Mouse (Mus musculus) kidney, postnatal 4 days (tissue): ENCODE measurements around the gene Timp2.
"Not testable (repeated sequence)": the region's sequence is repeated elsewhere in the genome, so short reads cannot be mapped to it uniquely, and the experiment has no call there.

ENCODE experiments used
- DNase-seq, 2 experiments: peaks; one replicate each; pipeline ENCODE4 v3.0.0; 2021; ENCODE audit warnings: mixed read lengths in 2 of 2

The Timp2 gene

GRCm38 (mm10) chr11:118355640-118356039 is at the start of gene Timp2:
Gene Timp2 (minus strand): TSS chr11:118355740.
- no peak for DNase-seq

DNA sequence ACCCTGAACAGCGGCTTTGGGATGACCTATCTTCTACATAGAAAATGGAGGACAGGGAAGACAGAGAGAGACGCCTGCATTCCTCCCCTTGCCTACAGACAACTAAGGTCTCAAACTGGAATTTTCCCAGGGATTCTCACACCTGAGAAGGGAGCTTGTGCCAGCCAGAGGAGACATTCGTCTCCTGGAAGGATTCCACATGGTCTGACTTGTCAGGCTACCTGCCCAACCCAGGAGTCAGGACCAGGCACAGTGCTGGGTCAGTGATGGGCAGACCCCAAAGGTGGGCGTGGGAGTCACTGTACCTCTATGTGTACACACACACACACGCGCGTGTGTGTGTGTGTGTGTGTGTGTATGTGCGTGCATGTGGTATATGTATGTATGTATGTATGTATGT is 49.8 kb upstream of the Timp2 start:
- DNase-seq, result peak; percentile 1 to 4

- peak; percentile 4 to 23 for DNase-seq
Observed at GRCm38 (mm10) chr11:118403951-118404899, 48.7 kb upstream of the Timp2 start.

GRCm38 (mm10) chr11:118403183-118403582 is 47.6 kb upstream of the Timp2 start:
- peak in 1 of 2 experiments; percentile 0 for DNase-seq

DNA sequence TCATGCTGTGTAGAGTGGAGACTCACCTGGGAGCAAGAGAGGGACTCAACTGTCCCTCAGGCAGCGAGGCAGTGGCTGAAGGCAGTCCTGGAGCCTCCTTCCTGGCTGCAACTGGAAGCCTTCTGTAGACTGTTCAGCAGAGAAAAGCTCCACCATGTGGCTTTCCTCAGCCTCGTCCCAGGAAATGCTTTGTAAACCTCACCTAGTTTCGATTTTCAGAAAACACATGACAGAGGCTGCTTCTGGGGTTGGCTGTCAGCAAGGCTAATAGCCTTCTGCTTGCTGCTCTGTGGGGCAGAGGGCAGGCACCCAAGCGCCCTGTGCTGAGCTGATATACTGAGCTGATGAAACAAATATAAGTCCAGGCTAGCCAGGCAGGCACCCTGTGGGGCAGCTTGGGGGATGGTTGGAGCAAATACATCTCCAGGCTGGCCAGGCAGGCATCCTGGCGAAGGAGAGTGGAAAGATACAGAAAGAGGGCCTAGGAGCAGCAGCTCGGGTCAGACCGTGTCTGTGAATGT is 46.3 kb upstream of the Timp2 start, which contains the start of gene Lgals3bp:
Gene Lgals3bp, minus strand, starts transcription at position 333 of the 521 bp plus-strand sequence.
- DNase-seq, result peak; percentile 72 to 82

GRCm38 (mm10) chr11:118401195-118401594 is 45.7 kb upstream of the Timp2 start:
- DNase-seq, result peak in 1 of 2 experiments; percentile 8

DNA sequence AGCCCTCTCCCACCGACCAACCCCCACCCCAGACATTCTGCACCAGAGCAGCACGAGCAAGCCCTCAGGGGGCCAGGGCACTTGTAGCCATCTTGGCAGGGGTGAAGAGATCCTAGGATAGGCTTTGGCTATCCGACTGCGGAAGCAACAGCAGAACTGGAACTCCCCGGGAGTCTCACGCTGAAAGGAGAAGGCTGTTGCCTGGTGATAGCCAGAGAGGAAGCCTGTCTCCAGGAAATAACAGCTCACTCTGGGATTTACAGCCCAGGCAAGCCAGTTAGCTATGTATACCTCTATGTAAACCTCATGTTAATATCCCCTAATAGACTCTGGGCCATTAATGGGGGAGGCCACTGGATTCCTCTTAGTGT is 45.0 kb upstream of the Timp2 start:
- DNase-seq, result peak; percentile 50 to 69

GRCm38 (mm10) chr11:118399891-118400565 is 44.5 kb upstream of the Timp2 start:
- peak in 1 of 2 experiments; percentile 0 for DNase-seq

GRCm38 (mm10) chr11:118397806-118398530 is 42.4 kb upstream of the Timp2 start:
- peak; percentile 1 to 2 for DNase-seq

DNA sequence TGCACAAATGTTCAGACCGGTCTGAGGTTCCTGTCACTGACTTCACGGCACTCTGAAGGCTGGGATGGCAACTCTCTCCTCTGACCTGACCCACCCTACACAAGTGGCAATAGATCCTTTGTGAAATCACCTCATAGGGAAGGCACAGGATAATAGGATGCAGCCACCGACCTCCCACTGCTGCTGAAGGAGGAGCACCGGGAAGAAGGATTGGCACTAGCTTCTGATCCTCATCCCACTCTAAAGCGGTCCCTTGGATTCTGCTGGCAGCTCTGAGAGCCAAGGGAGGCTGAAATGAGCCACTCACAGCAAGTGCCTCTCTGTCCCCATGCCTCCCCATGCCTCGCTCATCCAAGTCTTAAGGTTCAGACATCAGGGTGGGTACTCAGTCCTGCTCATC is 39.0 kb upstream of the Timp2 start:
- peak in 1 of 2 experiments; percentile 1 for DNase-seq

- DNase-seq, result no peak
Observed at GRCm38 (mm10) chr11:118393991-118394390, 38.5 kb upstream of the Timp2 start.

DNA sequence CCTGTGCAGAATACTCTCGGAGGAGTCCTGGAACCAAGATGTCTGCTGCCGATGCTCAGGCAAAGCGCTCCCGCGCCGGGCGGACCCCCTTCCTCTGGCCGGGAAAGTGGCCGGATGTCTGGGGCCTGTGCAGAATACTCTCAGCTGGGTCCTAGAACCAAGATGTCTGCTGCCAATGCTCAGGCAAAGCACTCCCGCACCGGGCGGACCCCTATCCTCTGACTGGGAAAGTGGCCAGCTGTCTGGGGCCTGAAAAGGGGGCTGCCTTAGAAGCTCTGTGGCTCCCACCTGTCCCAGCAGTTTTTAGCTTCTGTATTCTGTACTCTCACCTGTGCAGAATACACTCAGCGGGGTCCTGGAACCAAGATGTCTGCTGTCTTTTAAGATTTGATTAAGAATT is 32.3 kb upstream of the Timp2 start:
- DNase-seq, result not testable (repeated sequence)

DNA sequence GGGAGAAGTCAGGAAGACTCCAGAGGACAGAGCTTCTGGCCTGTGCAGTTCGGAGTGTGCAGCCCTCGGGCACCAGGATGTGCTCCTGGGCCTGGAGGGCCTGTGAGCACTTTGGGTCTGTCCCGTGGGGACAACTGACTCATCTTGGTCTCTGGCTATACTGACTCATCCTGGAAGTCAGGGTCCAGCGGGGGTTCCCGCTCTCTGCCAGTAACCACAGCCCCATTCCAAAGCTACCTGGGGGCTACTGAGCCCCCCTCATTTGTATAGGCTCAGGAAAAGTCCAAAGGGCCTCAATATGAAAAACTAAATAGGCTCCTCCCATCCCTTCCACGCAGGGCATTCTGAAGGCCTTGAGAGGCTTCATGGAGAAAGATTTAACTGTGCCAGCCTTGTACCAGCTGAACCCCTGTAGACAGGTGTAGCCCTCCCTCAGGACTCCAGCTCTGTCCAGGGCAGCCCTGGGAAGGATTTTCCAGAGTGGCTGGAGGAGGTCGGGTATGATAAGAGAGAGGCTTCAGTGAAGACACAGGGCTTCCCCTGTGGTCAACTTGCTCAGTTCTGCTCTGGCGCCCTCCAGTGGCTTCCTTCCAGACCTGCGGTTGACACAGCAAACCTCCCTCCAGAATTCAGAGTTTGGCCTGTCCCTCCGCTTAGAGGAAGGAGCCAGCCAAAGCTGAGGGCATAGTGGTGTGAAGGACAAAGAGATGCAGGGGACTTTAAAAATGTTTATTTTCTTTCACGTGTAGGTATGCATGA is 23.9 kb upstream of the Timp2 start:
- peak; percentile 94 for DNase-seq

DNA sequence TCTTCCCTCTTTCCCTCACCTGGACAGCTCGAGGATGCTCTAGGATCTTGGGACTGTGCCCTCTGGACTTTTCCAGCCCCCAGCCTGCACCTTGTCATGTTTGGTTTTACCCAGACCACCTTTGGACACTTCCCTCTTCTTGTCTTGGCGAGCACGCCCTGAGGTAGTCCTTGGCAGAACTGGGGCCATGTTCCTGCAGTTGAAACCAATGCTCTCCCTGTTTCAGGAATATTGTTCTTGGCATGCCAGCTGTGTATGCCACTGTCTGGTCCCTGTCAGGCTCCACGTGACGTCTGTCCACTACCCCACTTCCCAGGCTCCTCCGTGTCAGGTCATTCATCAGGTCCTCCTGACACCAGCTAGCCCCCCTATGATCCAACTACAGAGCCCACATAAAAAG is 23.1 kb upstream of the Timp2 start:
- DNase-seq, result no peak

DNA sequence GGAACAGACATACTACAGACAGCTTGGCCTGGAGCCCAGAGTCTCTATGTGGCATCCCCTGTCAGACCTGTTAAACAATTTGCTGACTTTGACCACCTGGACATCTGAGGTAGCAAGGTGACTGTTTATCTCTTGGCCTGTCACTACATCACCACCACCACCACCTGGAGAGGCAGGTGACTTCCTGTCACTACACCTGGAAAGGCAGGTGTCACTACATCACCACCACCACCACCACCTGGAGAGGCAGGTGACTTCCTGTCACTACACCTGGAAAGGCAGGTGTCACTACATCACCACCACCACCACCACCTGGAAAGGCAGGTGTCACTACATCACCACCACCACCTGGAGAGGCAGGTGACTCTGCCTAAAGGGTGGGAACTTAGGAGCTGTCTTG is 20.8 kb upstream of the Timp2 start:
- DNase-seq, result not testable (repeated sequence)

GRCm38 (mm10) chr11:118375881-118376280 is 20.3 kb upstream of the Timp2 start:
- DNase-seq, result peak; percentile 44 to 67

DNA sequence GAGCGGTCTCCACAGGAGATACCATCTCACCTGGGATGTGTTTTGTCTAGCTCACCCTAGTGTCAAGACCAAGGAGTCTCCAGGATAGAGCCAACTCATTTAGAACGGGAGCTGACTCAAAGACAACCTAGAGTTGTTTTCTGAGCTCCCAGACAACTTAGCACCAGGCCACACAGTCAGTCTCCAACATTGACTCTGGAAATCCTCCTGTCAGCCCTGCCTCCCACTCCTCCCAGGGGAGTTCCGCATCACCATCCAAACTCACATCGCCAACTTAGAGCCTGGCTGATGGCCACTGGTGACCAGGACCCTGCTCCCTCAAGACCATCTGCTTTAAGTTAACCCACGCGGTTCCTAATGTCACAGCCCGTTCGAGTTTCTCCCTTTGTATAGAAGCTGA is 19.9 kb upstream of the Timp2 start:
- no peak for DNase-seq

DNA sequence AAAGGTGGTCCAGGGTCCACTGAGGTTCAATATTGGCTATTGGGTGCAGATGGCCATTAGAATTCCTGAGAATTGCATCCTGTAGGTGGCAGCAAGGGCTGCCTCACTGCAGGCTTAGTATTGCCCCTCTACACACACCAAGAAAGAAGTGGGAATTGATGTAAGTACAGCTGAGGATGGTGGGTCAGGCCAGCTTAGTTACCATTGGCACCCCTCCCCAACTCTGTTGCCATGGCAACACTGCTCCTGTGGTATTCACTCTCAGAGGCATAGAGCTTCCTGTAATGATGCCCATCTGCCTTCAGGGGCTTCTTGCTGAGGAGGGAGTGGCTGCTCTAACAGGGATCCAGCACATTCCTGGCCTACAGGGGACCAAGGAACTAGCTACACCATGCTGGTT is 19.5 kb upstream of the Timp2 start:
- no peak for DNase-seq

GRCm38 (mm10) chr11:118374506-118374905 is 19.0 kb upstream of the Timp2 start:
- DNase-seq, result no peak

DNA sequence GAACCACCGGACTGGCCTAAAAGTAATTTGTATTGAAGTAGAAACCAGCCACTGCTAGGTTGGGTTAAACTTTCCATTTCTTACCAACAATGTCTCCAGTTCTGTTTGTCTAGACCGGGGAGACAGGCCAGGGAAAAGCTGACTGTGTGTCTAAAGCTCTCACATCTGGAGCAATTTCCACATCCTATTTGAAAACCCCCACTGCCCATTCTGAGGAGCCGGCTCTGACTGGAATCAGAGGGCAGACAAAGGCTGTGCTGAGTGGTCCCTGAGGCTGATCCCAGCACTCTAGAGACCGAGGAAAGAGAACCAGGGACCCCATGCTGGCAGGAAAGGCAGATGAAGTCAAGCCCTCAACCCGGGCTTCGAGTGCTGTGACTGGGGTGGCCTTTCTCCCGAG is 17.1 kb upstream of the Timp2 start:
- DNase-seq, result no peak

DNA sequence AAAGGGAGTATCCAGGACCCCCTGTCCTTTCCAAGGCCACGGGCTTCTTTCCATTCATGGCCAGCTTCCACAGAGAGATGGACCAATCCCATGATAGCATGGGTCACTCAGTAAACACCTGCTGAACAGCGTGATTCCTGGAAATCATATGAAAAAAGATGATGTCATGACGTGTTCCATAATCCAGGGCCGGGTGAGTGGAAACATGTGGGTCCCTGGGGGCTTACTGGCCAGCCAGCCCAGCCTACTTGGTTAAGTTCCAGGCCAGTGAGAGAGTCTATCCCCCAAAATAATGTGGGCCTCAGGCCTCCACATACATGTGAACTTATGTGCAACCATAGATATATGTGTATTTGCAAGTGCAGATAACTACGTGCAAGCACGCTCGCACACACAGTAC is 16.3 kb upstream of the Timp2 start:
- DNase-seq, result no peak

GRCm38 (mm10) chr11:118369657-118370056 is 14.1 kb upstream of the Timp2 start:
- no peak for DNase-seq
